Mouse (Mus musculus): ENCODE results near the gene Psd. TPM values are rescaled to one million over a fixed set of nuclear protein-coding genes. Genes with fewer than 3 reads are reported as not detected.

Gene Psd
- 6.0 and 7.4 TPM in 2 replicates for polyA plus RNA-seq (2014; fragmentation: Nextera tagmentation; extraction: Ambion mirVana)

DNA sequence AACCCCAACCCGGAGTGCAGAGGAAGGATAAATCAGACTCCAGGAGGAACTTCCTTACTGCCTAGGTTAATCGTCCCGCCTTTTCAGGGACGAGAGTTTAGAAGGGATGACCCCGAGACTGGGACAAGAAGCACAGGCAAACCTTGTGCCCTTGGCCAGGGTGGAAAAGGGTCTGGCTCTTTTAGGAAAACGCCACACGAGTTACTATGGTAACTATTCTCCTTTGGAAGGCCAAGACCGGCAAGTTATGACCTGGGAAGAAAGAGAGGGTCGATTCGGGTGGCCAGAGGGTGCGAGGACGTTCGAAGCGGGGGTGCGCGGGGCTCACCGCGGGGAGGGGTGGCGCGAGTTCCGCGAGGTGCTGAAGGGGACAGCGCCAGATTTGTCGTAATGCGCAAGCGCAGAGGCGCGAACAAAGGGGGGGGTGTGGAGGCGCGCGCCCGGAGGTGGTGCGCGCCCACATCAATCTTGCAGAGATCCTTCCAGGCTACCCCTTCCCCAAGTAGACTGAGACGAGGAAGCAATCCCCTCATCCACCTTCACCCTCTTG lies at the start of gene Psd:
Gene Psd (minus strand): TSS at position 401 of the 550 bp plus-strand sequence.
- no peak for ATAC-seq (ENCODE audit: insufficient number of reproducible peaks, insufficient read depth, low FRiP score, low read depth)
- Histone ChIP-seq H3K27me3 (ENCODE audit: control insufficient read depth, insufficient read depth, low read length) (peaks cover 58% of the 10 kb centered on the region), H3K9me3 (ENCODE audit: control insufficient read depth, low read length) (no peaks in the 10 kb centered on the region)

DNA sequence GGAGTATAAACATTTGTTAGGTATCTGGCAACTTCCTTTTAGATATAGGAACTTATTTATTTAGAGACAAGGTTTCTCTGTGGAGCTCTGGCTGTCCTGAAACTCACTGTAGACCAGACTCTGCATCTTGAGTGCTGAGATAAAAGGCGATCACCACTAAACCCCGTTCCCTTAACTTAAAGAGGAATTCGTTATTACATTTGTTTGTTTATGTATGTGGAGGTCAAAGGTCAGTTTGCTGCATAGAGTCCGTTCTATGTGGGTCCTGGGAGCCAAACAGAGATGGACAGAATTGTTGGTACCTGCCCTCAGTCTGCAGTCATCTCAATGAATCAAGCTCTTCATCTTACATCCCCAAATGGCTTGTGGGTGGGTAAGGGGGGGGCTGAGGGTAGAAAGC lies 48.9 kb upstream of the Psd start:
- Histone ChIP-seq H3K9me3 (ENCODE audit: control insufficient read depth, low read length) (no peaks in the 10 kb centered on the region), H3K27ac (replicated peaks in 1 of 2; ENCODE audit: control insufficient read depth in 1 of 2, insufficient read depth in 1 of 2, low read depth in 2 of 2, low read length in 2 of 2) (no peak overlapping the region), H3K4me2 (ENCODE audit: low read length) (no peak overlapping the region), H3K4me1 (ENCODE audit: control insufficient read depth in 2 of 2, insufficient read depth in 2 of 2, low read length in 2 of 2) (no peaks in the 10 kb centered on the region), H3K4me3 (ENCODE audit: control insufficient read depth in 1 of 2, insufficient read depth in 1 of 2, low read depth in 1 of 2, low read length in 2 of 2) (no peak overlapping the region), H3K9ac (ENCODE audit: low read length) (no peak overlapping the region), H3K27me3 (ENCODE audit: control insufficient read depth, insufficient read depth, low read length) (no peaks in the 10 kb centered on the region), H3K36me3 (ENCODE audit: control insufficient read depth, insufficient read depth, low read length) (peaks cover 48% of the 10 kb centered on the region)
- no peak for ATAC-seq (ENCODE audit: insufficient number of reproducible peaks, insufficient read depth, low FRiP score, low read depth)
- WGBS: 53% methylated on average over 4 of the region's 4 CpGs

More for the DNA sequence above, at the start of gene Psd:
- Histone ChIP-seq H3K36me3 (ENCODE audit: control insufficient read depth, insufficient read depth, low read length) (peaks cover 17% of the 10 kb centered on the region), H3K4me3 (ENCODE audit: control insufficient read depth in 1 of 2, insufficient read depth in 1 of 2, low read depth in 1 of 2, low read length in 2 of 2) (peak within 1 kb of the TSS; percentile 64 to 73), H3K9ac (ENCODE audit: low read length) (peak within 1 kb of the TSS; percentile 66), H3K4me1 (ENCODE audit: control insufficient read depth in 2 of 2, insufficient read depth in 2 of 2, low read length in 2 of 2) (peaks cover 8 to 19% of the 10 kb centered on the region in 2 experiments), H3K27ac (replicated peaks in 1 of 2; ENCODE audit: control insufficient read depth in 1 of 2, insufficient read depth in 1 of 2, low read depth in 2 of 2, low read length in 2 of 2) (peak within 1 kb of the TSS in 1 of 2 experiments; percentile 69; a peak in 2 of 4 replicates), H3K4me2 (ENCODE audit: low read length) (peak within 1 kb of the TSS; percentile 100)
- WGBS: 1% methylated on average over 35 of the region's 35 CpGs

DNA sequence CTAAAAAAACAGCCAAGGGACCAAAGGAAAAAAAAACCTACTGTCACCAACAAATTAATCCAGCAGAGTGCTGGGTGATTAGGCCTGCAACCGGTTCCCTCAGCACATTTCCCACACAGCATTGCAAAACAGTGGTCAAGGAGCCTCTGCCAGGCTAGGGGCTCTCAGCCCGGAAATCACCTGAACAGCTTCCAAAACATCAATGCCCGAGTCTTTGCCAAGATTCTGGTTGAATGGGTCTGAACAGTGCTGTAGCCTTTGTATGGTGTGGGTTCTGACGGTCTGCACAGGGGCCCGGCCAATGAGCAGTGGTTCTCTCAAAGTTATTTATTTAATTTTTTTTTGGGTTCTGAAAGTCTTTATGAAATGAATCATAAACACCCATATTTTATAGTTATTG lies 48.5 kb upstream of the Psd start:
- Histone ChIP-seq H3K27me3 (ENCODE audit: control insufficient read depth, insufficient read depth, low read length) (no peaks in the 10 kb centered on the region), H3K4me3 (ENCODE audit: control insufficient read depth in 1 of 2, insufficient read depth in 1 of 2, low read depth in 1 of 2, low read length in 2 of 2) (no peak overlapping the region), H3K4me1 (ENCODE audit: control insufficient read depth in 2 of 2, insufficient read depth in 2 of 2, low read length in 2 of 2) (no peaks in the 10 kb centered on the region), H3K9ac (ENCODE audit: low read length) (no peak overlapping the region), H3K27ac (replicated peaks in 1 of 2; ENCODE audit: control insufficient read depth in 1 of 2, insufficient read depth in 1 of 2, low read depth in 2 of 2, low read length in 2 of 2) (no peak overlapping the region), H3K36me3 (ENCODE audit: control insufficient read depth, insufficient read depth, low read length) (peaks cover 44% of the 10 kb centered on the region), H3K9me3 (ENCODE audit: control insufficient read depth, low read length) (no peaks in the 10 kb centered on the region), H3K4me2 (ENCODE audit: low read length) (no peak overlapping the region)
- no peak for ATAC-seq (ENCODE audit: insufficient number of reproducible peaks, insufficient read depth, low FRiP score, low read depth)
- 70% methylated on average over 5 of the region's 5 CpGs for WGBS

DNA sequence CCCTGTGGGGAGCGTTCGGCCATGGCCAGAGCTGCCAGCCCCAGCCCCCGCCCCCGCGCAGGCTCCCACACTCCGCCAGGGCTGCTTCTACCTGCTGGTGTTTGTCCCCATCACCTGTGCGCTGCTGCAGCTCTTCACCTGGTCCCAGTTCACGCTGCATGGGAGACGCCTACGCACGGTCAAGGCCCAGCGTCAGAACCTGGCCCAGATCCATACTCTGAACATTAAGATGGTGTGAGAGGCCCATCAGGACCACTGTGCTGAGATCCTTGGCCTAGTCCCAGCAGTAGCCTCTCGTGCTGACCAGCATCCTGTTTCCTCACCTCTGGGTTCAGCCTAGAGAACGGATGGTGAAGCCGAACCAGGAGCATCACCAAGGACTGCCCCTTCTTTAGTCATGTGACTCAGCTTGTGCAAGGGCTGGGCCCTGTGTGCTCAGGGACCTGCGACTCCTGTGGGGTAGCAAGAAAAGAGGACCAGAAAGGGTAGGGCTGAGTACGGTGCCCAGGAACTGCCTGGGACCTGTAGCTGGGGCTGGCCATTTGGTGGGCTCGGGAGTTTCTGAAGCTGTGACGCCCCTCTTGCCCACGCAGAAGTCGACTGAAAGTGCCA lies 47.6 kb upstream of the Psd start:
- no peaks in the 10 kb centered on the region for H3K4me1 ChIP-seq (ENCODE audit: control insufficient read depth in 2 of 2, insufficient read depth in 2 of 2, low read length in 2 of 2)
- H3K27ac ChIP-seq (replicated peaks in 1 of 2; ENCODE audit: control insufficient read depth in 1 of 2, insufficient read depth in 1 of 2, low read depth in 2 of 2, low read length in 2 of 2): no peak overlapping the region
- no peaks in the 10 kb centered on the region for H3K27me3 ChIP-seq (ENCODE audit: control insufficient read depth, insufficient read depth, low read length)
- peaks cover 35% of the 10 kb centered on the region for H3K36me3 ChIP-seq (ENCODE audit: control insufficient read depth, insufficient read depth, low read length)
- 52% methylated on average over 21 of the region's 21 CpGs for WGBS
- no peak overlapping the region for H3K9ac ChIP-seq (ENCODE audit: low read length)
- no peak overlapping the region for H3K4me2 ChIP-seq (ENCODE audit: low read length)
- no peak overlapping the region for H3K4me3 ChIP-seq (ENCODE audit: control insufficient read depth in 1 of 2, insufficient read depth in 1 of 2, low read depth in 1 of 2, low read length in 2 of 2)
- no peaks in the 10 kb centered on the region for H3K9me3 ChIP-seq (ENCODE audit: control insufficient read depth, low read length)
- 0 out of 2 replicates have a peak, but pooled peaks have one; percentile 24 for ATAC-seq (ENCODE audit: insufficient number of reproducible peaks, insufficient read depth, low FRiP score, low read depth)

DNA sequence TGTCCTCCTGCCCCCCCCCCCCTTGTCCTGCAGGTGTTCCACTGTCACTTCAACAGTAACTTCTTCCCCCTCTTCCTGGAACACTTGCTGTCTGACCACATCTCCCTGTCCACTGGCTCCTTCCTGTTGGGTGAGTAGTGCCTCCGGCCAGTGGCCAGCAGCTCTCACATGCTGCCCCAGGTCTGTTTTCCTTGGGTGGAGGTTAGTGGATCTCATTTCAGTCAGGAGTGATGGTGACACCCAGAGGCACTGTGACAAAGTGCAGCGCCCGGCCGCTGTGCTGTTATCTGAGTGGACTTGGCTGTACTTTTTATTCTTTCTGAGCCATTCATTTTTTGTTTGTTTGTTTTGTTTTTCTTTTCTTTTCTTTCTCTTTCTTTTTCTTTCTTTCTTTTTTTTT lies 42.2 kb upstream of the Psd start:
- 3% methylated on average over 4 of the region's 4 CpGs for WGBS
- no peak overlapping the region for H3K27ac ChIP-seq (replicated peaks in 1 of 2; ENCODE audit: control insufficient read depth in 1 of 2, insufficient read depth in 1 of 2, low read depth in 2 of 2, low read length in 2 of 2)
- H3K36me3 ChIP-seq (ENCODE audit: control insufficient read depth, insufficient read depth, low read length): no peaks in the 10 kb centered on the region
- no peak overlapping the region for H3K4me3 ChIP-seq (ENCODE audit: control insufficient read depth in 1 of 2, insufficient read depth in 1 of 2, low read depth in 1 of 2, low read length in 2 of 2)
- no peak for ATAC-seq (ENCODE audit: insufficient number of reproducible peaks, insufficient read depth, low FRiP score, low read depth)
- no peaks in the 10 kb centered on the region for H3K27me3 ChIP-seq (ENCODE audit: control insufficient read depth, insufficient read depth, low read length)
- no peak overlapping the region for H3K4me2 ChIP-seq (ENCODE audit: low read length)
- no peaks in the 10 kb centered on the region for H3K9me3 ChIP-seq (ENCODE audit: control insufficient read depth, low read length)
- 0 out of 4 replicates have a peak, but pooled peaks cover 0 to 2% of the 10 kb centered on the region in 2 experiments for H3K4me1 ChIP-seq (ENCODE audit: control insufficient read depth in 2 of 2, insufficient read depth in 2 of 2, low read length in 2 of 2)
- no peak overlapping the region for H3K9ac ChIP-seq (ENCODE audit: low read length)

DNA sequence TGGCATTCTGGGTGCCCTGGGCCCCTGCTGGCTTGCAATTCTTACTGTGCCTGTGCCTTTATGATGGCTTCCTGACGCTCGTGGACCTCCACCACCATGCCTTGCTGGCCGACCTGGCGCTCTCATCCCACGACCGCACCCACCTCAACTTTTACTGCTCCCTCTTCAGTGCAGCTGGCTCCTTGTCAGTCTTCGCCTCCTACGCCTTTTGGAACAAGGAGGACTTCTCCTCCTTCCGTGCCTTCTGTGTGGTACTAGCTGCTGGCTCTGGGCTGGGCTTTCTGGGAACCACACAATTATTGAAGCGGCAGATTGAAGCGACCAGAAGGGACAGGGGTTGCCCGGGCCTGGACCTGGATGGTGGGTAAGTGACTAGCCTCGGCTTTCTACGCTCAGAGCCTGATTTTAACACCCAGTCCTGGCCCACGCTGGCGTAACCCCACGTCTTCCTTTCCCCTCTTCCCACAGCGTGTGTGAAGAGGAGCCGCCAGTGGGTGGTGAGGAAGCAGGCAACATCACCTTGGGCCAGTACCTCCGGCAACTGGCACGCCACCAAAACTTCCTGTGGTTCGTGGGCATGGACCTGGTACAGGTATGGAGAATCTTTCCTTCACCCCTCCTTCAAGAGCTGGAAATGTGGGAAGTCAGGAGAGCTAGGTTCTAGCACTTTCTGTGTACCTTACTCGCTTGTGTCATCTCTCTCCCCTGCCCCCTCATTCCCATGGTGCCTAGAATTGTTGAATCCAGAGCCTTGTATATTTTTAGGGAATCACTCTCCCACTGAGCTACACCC lies 41.0 kb upstream of the Psd start:
- H3K36me3 ChIP-seq (ENCODE audit: control insufficient read depth, insufficient read depth, low read length): no peaks in the 10 kb centered on the region
- WGBS: 78% methylated on average over 22 of the region's 23 CpGs

DNA sequence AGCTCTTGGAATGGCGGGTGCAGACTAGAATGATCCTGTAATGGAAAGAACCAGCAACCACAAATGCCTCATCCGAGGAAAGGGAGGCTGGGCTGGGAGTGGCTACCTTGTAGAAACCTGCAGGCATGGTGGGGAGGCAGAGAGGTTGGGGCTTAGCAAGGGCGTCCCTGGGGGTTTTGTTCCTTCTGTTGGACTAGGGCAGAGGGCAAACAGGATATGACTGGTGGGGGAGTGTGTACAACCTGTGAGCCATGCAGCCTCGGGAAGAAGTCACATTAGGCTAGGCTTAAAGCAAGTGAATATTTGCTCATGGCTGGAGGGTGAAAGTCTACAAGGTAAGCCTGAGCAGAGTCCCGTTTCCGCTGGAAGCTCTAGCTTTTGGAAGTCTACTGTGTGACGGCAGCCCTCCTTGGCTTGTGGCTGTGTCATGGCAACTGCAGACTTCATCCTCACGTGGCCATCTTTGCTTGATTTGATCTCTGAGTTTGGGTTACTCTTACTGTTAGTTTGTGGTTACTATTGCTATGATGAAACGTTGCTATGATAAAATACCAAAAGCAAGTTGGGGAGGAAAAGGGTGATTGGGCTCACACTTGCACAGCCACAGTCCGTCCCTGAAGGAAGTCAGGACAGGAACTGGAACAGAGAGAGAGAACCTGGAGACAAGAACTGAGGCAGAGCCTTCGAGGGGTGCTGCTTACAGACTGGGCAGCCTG lies 36.5 kb upstream of the Psd start:
- WGBS: 77% methylated on average over 11 of the region's 11 CpGs
- Histone ChIP-seq H3K4me1 (ENCODE audit: control insufficient read depth in 2 of 2, insufficient read depth in 2 of 2, low read length in 2 of 2) (no peaks in the 10 kb centered on the region), H3K27me3 (ENCODE audit: control insufficient read depth, insufficient read depth, low read length) (peaks cover 2% of the 10 kb centered on the region), H3K27ac (replicated peaks in 1 of 2; ENCODE audit: control insufficient read depth in 1 of 2, insufficient read depth in 1 of 2, low read depth in 2 of 2, low read length in 2 of 2) (no peak overlapping the region), H3K36me3 (ENCODE audit: control insufficient read depth, insufficient read depth, low read length) (no peaks in the 10 kb centered on the region), H3K9me3 (ENCODE audit: control insufficient read depth, low read length) (no peaks in the 10 kb centered on the region), H3K4me3 (ENCODE audit: control insufficient read depth in 1 of 2, insufficient read depth in 1 of 2, low read depth in 1 of 2, low read length in 2 of 2) (no peak overlapping the region), H3K9ac (ENCODE audit: low read length) (no peak overlapping the region), H3K4me2 (ENCODE audit: low read length) (no peak overlapping the region)
- no peak for ATAC-seq (ENCODE audit: insufficient number of reproducible peaks, insufficient read depth, low FRiP score, low read depth)

More for the DNA sequence above, 41.0 kb upstream of the Psd start:
- no peak overlapping the region for H3K9ac ChIP-seq (ENCODE audit: low read length)
- H3K27ac ChIP-seq (replicated peaks in 1 of 2; ENCODE audit: control insufficient read depth in 1 of 2, insufficient read depth in 1 of 2, low read depth in 2 of 2, low read length in 2 of 2): no peak overlapping the region
- no peaks in the 10 kb centered on the region for H3K9me3 ChIP-seq (ENCODE audit: control insufficient read depth, low read length)
- H3K4me2 ChIP-seq (ENCODE audit: low read length): no peak overlapping the region
- no peaks in the 10 kb centered on the region for H3K27me3 ChIP-seq (ENCODE audit: control insufficient read depth, insufficient read depth, low read length)
- no peak for ATAC-seq (ENCODE audit: insufficient number of reproducible peaks, insufficient read depth, low FRiP score, low read depth)
- no peak overlapping the region for H3K4me3 ChIP-seq (ENCODE audit: control insufficient read depth in 1 of 2, insufficient read depth in 1 of 2, low read depth in 1 of 2, low read length in 2 of 2)
- 0 out of 4 replicates have a peak, but pooled peaks cover 0 to 2% of the 10 kb centered on the region in 2 experiments for H3K4me1 ChIP-seq (ENCODE audit: control insufficient read depth in 2 of 2, insufficient read depth in 2 of 2, low read length in 2 of 2)
